In the genomic region with DNA sequence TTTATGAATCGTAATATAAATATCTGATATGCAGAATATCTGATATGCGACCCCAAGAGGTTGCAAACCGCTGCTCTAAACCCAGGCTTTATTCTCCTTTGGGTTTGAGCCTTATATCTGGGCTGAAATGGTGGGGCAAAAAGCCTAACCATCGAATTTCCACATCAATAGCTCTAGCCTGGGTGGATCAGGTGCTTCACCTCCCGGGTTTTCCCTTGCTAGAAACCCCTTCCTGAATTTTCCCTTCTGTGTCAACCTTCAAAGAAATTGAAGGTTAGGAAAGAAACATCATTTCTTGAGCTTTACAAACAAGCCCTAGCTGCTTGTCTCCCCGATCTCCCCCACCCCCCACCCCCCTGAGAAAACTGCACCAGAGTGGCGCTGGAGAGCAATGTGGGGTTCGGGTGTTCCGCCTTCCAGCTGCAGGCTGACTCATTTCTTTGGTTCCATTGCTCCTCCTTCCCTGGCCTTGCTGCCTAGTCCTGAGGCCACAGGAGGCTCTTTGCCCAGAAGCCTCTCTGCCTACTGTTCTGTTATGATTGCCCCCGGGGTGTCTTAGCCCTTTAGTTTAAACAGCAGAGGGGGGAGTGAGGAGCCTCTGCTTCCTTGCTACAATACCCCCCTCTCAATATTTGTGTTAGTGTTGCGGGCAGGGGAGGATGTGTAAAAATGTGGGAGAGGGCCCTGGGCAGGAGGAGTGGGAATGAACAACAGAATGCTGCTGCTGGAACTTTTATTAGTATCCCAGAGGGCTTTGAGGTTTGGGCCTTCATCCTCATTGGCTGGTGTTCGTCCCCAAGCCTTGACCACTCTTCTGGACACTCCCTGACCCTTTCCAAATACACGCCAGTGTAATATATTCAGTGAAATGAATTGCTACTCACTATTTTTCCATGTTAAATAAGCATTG, we compare ENCODE assay signal across 8 mouse cellular contexts. TPM values are rescaled to one million over a fixed set of nuclear protein-coding genes. Genes with fewer than 3 reads are reported as not detected.
DNase-seq lines count a peak whose midpoint lies in the region; ATAC-seq and TF ChIP-seq lines count a peak whose summit lies in the region.

No protein-coding gene starts in this region.

- no peaks in the 10 kb centered on the region for H3K36me3 ChIP-seq in forebrain, embryonic 12.5 days (replicated peaks)
- no peaks in the 10 kb centered on the region for H3K36me3 ChIP-seq in liver, embryonic 14.5 days (replicated peaks; ENCODE audit: control insufficient read depth, insufficient read depth, low read depth)

- peak; percentile 59 for DNase-seq in 3T3-L1 (ENCODE audit: low read depth, low spot score)
- peak; percentile 86 for DNase-seq in Muller cell, postnatal 12 days (ENCODE audit: inconsistent ontology term)
- no peak for DNase-seq in liver, embryonic 14.5 days (ENCODE audit: low read depth in 3 of 3, low spot score in 3 of 3)
- DNase-seq in frontal cortex, postnatal 36 days (ENCODE audit: low spot score in 2 of 2), result no peak
- DNase-seq in thymus, postnatal 36 days, result no peak
- no peak for DNase-seq in cerebellum, adult 9-10 months
- DNase-seq in gastrocnemius, adult 18-20 months (ENCODE audit: low spot score), result no peak

- no peak overlapping the region for H3K27ac ChIP-seq in forebrain, embryonic 12.5 days
- no peak overlapping the region for H3K27ac ChIP-seq in liver, embryonic 14.5 days

- peaks cover 35% of the 10 kb centered on the region for H3K27me3 ChIP-seq in forebrain, embryonic 12.5 days
- H3K27me3 ChIP-seq in liver, embryonic 14.5 days (ENCODE audit: control insufficient read depth, insufficient read depth, low read length), result no peaks in the 10 kb centered on the region

- no peak for TF ChIP-seq EP300 in liver, embryonic 14.5 days (IDR thresholded peaks at IDR 0.05; ENCODE audit: low read depth)

- H3K4me1 ChIP-seq in forebrain, embryonic 12.5 days, result peaks cover 15% of the 10 kb centered on the region
- no peaks in the 10 kb centered on the region for H3K4me1 ChIP-seq in liver, embryonic 14.5 days (replicated peaks; ENCODE audit: control insufficient read depth in 2 of 2, insufficient read depth in 2 of 2, low read length in 1 of 2)

- no peaks in the 10 kb centered on the region for H3K9me3 ChIP-seq in forebrain, embryonic 12.5 days
- H3K9me3 ChIP-seq in liver, embryonic 14.5 days (ENCODE audit: control insufficient read depth, low read length), result no peaks in the 10 kb centered on the region

- peak overlapping the region; percentile 19; the same call in 1 of the 2 replicates for H3K4me2 ChIP-seq in forebrain, embryonic 12.5 days
- H3K4me2 ChIP-seq in liver, embryonic 14.5 days (ENCODE audit: low read depth), result peak overlapping the region; percentile 25; the same call in 1 of the 2 replicates

- H3K4me3 ChIP-seq in forebrain, embryonic 12.5 days (replicated peaks), result no peak overlapping the region
- H3K4me3 ChIP-seq in liver, embryonic 14.5 days (ENCODE audit: insufficient read depth in 1 of 2, low read depth in 2 of 2, low read length in 2 of 2), result no peak overlapping the region

- 17% methylated on average over 13 of the region's 13 CpGs for WGBS in forebrain, embryonic 12.5 days
- 34% methylated on average over 13 of the region's 13 CpGs for WGBS in liver, embryonic 14.5 days (ENCODE audit: insufficient replicate concordance)

- TF ChIP-seq CTCF in liver, embryonic 14.5 days (IDR thresholded peaks at IDR 0.05; ENCODE audit: low read depth), result no peak

- ATAC-seq in forebrain, embryonic 12.5 days (ENCODE audit: low FRiP score), result 0 out of 2 replicates have a peak, but pooled peaks have one; percentile 27
- ATAC-seq in liver, embryonic 14.5 days (ENCODE audit: insufficient read depth), result peak; percentile 33; the same call in 1 of the 2 replicates

- H3K9ac ChIP-seq in forebrain, embryonic 12.5 days, result no peak overlapping the region
- H3K9ac ChIP-seq in liver, embryonic 14.5 days (replicated peaks), result no peak overlapping the region

RNA-seq across cellular contexts. Expression of gene Mab21l2, which starts 9.5 kb away (rescaled TPM):
- 8.4 and 14.9 TPM in 2 replicates for polyA plus RNA-seq in forebrain, embryonic 12.5 days (2016; fragmentation: Nextera tagmentation; extraction: Ambion mirVana)
- polyA plus RNA-seq in liver, embryonic 14.5 days (2012; rRNA removed), result 0.31 and 0.69 TPM in 2 replicates
- 0.15 and 0.23 TPM in 2 replicates for polyA plus RNA-seq in liver, embryonic 14.5 days (2014; fragmentation: Nextera tagmentation; extraction: Ambion mirVana)
- total RNA-seq in gastrocnemius, adult 18-20 months (2021), result under 1 TPM in 1 of 2 experiments, not detected in 1; 0.23 TPM

Comparison
In these comparisons a context has a peak if more than half of its experiments do, and no peak if none do; other contexts are left out.
1. DNase-seq: peak in 3T3-L1 (single experiment) and Muller cell, postnatal 12 days (single experiment); none in liver, embryonic 14.5 days (0 of 3), frontal cortex, postnatal 36 days (0 of 2), thymus, postnatal 36 days (0 of 2), cerebellum, adult 9-10 months (single experiment) and gastrocnemius, adult 18-20 months (single experiment).